Mouse (Mus musculus) heart, embryonic 15.5 days (tissue): Measurements from ENCODE around the gene Gsta4. TPM values are rescaled to one million over a fixed set of nuclear protein-coding genes. Genes with fewer than 3 reads are reported as not detected.
"Not testable (repeated sequence)": the region's sequence is repeated elsewhere in the genome, so short reads cannot be mapped to it uniquely, and the experiment has no call there.

Experiments
- ATAC-seq: fragments of 200-750 bp; cut with Nextera tagmentation; replicated peaks from 2 replicates; pipeline ENCODE4 v1.8.0; 2017; ENCODE audit warnings: low read depth, moderate TSS enrichment; ENCODE audit not compliant: insufficient number of reproducible peaks, insufficient read depth, low FRiP score
- H3K27ac ChIP-seq: fragments of 300-500 bp; sonication (generic); 2 replicates; pipeline ENCODE4 v1.5.1; 2015; ENCODE audit warnings: mild to moderate bottlenecking, inconsistent platforms
- H3K27me3 ChIP-seq: fragments of 300-500 bp; sonication (generic); 2 replicates; pipeline ENCODE4 v1.6.1; 2015; ENCODE audit warnings: inconsistent platforms
- H3K36me3 ChIP-seq: fragments of 300-500 bp; sonication (generic); 2 replicates; pipeline ENCODE4 v1.6.1; 2015; ENCODE audit warnings: mild to moderate bottlenecking, inconsistent platforms
- H3K4me1 ChIP-seq: fragments of 300-500 bp; sonication (generic); replicated peaks from 2 replicates; pipeline ENCODE4 v1.6.1; 2015; ENCODE audit warnings: inconsistent platforms
- H3K4me2 ChIP-seq: fragments of 300-500 bp; sonication (generic); 2 replicates; pipeline ENCODE4 v1.6.1; 2015; ENCODE audit warnings: inconsistent platforms, mild to moderate bottlenecking, moderate library complexity
- H3K4me3 ChIP-seq: fragments of 300-500 bp; sonication (generic); 2 replicates; pipeline ENCODE4 v1.5.1; 2015; ENCODE audit warnings: mild to moderate bottlenecking, inconsistent platforms
- H3K9ac ChIP-seq: fragments of 300-500 bp; sonication (generic); 2 replicates; pipeline ENCODE4 v1.6.1; 2015; ENCODE audit warnings: mild to moderate bottlenecking, inconsistent platforms
- H3K9me3 ChIP-seq: fragments of 300-500 bp; sonication (generic); replicated peaks from 2 replicates; pipeline ENCODE4 v1.6.1; 2016; ENCODE audit warnings: inconsistent platforms
- WGBS: fragments of 180-500 bp; shearing (Covaris S2); methylation state at CpG from one replicate; pipeline ENCODE4 v1.1.7; 2015; ENCODE audit warnings: mixed read lengths; 5-methylcytosine and 5-hydroxymethylcytosine counted together
- polyA plus RNA-seq: library from polyadenylated mRNA; unstranded; fragments of >200 nt; fragmentation: Nextera tagmentation; extraction: Ambion mirVana; gene quantifications from 2 replicates; pipeline ENCODE4 v1.2.1, GENCODE M21; 2015

The Gsta4 gene
- polyA plus RNA-seq, 1 experiment from 2014 or later, result 67.4 TPM

GRCm38 (mm10) chr9:78233121-78233695, 50.6 kb downstream of the Gsta4 start:
- not testable (repeated sequence) for H3K27ac ChIP-seq, H3K4me3 ChIP-seq, H3K27me3 ChIP-seq, H3K9me3 ChIP-seq, H3K9ac ChIP-seq, ATAC-seq, H3K4me1 ChIP-seq, H3K4me2 ChIP-seq, H3K36me3 ChIP-seq
- no CpG with 5 or more reads among the region's 10 CpGs for WGBS

DNA sequence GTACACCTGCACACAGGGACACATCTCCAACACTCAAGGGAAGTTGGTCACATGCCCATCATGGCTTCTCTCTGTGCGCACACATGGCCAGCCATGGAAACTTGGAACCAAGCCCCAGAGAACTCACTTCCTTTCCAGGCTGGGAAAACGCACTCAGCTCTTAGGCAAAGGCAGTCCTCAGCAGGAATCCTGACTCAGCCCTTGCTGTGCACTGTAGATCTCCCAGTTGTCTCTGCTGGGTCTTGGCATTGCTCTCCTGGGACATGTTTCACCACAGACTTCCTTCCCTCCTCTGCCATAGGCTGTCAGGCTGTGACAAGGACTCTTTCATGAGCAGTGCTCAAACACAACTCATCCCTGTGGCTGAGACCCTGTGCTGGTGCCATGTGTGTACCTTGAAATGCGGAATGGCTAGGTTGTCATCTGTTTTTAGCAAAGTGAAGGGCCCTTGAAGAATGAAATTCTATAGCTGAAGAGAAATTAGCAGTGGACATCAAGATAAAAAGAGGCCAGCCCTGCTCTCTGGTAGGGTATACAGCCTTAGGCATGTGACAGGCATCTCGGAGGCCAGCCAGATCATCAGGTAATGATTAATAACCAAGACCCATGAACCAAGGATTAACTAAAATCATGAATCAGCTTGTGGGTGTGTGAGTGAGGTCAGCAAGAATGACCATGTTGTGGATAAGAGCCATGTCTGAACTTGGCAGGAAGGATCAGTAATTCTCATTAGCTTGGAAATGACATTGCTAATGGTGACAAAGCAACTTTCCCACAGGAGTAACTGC, 73.3 kb downstream of the Gsta4 start:
- not testable (repeated sequence) for H3K4me1 ChIP-seq, H3K9ac ChIP-seq, H3K27ac ChIP-seq, H3K4me3 ChIP-seq, H3K27me3 ChIP-seq, H3K36me3 ChIP-seq, H3K4me2 ChIP-seq, H3K9me3 ChIP-seq
- 0 out of 2 replicates have a peak, but pooled peaks have one; percentile 27 for ATAC-seq
- WGBS, result 68% methylated on average over 4 of the region's 4 CpGs

DNA sequence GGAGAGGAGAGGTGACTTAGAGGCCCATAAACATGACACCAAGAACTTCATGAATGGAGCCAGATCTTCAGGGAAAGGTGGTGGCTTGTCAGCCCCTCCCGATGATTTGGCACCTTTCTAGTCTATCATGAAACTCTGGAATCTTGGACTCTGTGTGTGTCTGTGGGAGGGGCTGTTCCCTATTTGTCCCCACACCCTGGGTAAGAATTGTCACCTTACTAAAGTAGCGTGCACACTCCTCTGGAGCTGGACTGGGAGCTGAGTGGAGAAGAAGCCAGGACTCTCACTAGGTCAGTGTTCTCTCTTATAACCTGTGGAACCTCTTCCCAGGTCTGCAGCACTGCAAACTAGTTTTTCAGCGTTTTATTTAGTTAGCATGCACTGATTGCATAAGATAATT, 74.3 kb downstream of the Gsta4 start, which contains the start of gene Gm3776:
Gm3776 (plus strand) TSS at position 216 of the 400 bp plus-strand sequence.
- 59% methylated on average over 2 of the region's 3 CpGs for WGBS
- H3K36me3 ChIP-seq, H3K27ac ChIP-seq, H3K9ac ChIP-seq, H3K9me3 ChIP-seq, H3K4me3 ChIP-seq, H3K4me2 ChIP-seq, ATAC-seq, H3K4me1 ChIP-seq, H3K27me3 ChIP-seq: not testable (repeated sequence)

Other genes starting within 250 kb of the Gsta4 start
- gene Gcm1, start 130.8 kb upstream of the Gsta4 start, polyA plus RNA-seq, result 0.09 TPM in 1 of 2 replicates, not detected in the other
- gene Fbxo9, start 73.7 kb upstream of the Gsta4 start, polyA plus RNA-seq, result 42.4 and 48.6 TPM in 2 replicates
- 13.4 and 16.8 TPM in 2 replicates for gene Ick, start 73.6 kb upstream of the Gsta4 start, polyA plus RNA-seq
- gene Gsta1, start 47.9 kb downstream of the Gsta4 start, polyA plus RNA-seq, result not detected in 2 replicates
- not detected in 2 replicates for gene Gm3776, start 74.4 kb downstream of the Gsta4 start, polyA plus RNA-seq
- gene Gm10639, start 107.1 kb downstream of the Gsta4 start, polyA plus RNA-seq, result not detected in 2 replicates
- gene Omt2a, start 132.0 kb downstream of the Gsta4 start, polyA plus RNA-seq, result not detected in 2 replicates
- gene Omt2b, start 144.8 kb downstream of the Gsta4 start, polyA plus RNA-seq, result not detected in 2 replicates
- 0.63 TPM in 1 of 2 replicates, not detected in the other for gene Gsta2, start 173.0 kb downstream of the Gsta4 start, polyA plus RNA-seq
- gene Dppa5a, start 185.4 kb downstream of the Gsta4 start, polyA plus RNA-seq, result not detected in 2 replicates
- 0.36 and 0.53 TPM in 2 replicates for gene Ooep, start 196.0 kb downstream of the Gsta4 start, polyA plus RNA-seq
- 0.09 TPM in 1 of 2 replicates, not detected in the other for gene Ddx43, start 213.0 kb downstream of the Gsta4 start, polyA plus RNA-seq